Mouse (Mus musculus): ENCODE results near the gene Ube2e2. TPM values are rescaled to one million over a fixed set of nuclear protein-coding genes. Genes with fewer than 3 reads are reported as not detected.
"Not testable (repeated sequence)": the region's sequence is repeated elsewhere in the genome, so short reads cannot be mapped to it uniquely, and the experiment has no call there.

Ube2e2 gene
- total and polyA plus RNA-seq, 3 experiments = 0.16 TPM; not detected in 2

GRCm38 (mm10) chr14:18669301-18669935, 224.6 kb downstream of the Ube2e2 start:
- H3K9me3 ChIP-seq (replicated peaks) = no peaks in the 10 kb centered on the region
- no peak for DNase-seq (ENCODE audit: low spot score)
- no peaks in the 10 kb centered on the region for H3K27me3 ChIP-seq (ENCODE audit: insufficient read depth, low read length)
- no peak for TF ChIP-seq GATA2 (IDR thresholded peaks at IDR 0.05; ENCODE audit: borderline replicate concordance, low read depth, low read length)
- no peak for TF ChIP-seq CTCF (IDR thresholded peaks at IDR 0.05; ENCODE audit: low read depth, low read length)
- no peak for TF ChIP-seq GATA1 (IDR thresholded peaks at IDR 0.05; ENCODE audit: borderline replicate concordance, low read length)
- TF ChIP-seq POLR2AphosphoS5 (IDR thresholded peaks at IDR 0.05; ENCODE audit: insufficient replicate concordance, low read depth, low read length) = no peak
- TF ChIP-seq TAL1 (conservative IDR thresholded peaks at IDR 0.05; ENCODE audit: low read depth, low read length) = no peak
- no peaks in the 10 kb centered on the region for H3K4me1 ChIP-seq (ENCODE audit: insufficient read depth, low read depth, low read length)
- no peak for ATAC-seq (ENCODE audit: extremely low read depth, insufficient number of reproducible peaks, low FRiP score, poor library complexity, severe bottlenecking)
- no peaks in the 10 kb centered on the region for H3K36me3 ChIP-seq (replicated peaks)
- H3K4me3 ChIP-seq (ENCODE audit: low read depth, low read length) = no peak overlapping the region

- not testable (repeated sequence) for ATAC-seq (ENCODE audit: extremely low read depth, insufficient number of reproducible peaks, low FRiP score, poor library complexity, severe bottlenecking)
Measured at GRCm38 (mm10) chr14:18668309-18668708, 225.8 kb downstream of the Ube2e2 start.

GRCm38 (mm10) chr14:18667755-18668154, 226.3 kb downstream of the Ube2e2 start:
- no peaks in the 10 kb centered on the region for H3K27me3 ChIP-seq (ENCODE audit: insufficient read depth, low read length)
- no peak overlapping the region for H3K4me3 ChIP-seq (ENCODE audit: low read depth, low read length)
- H3K9me3 ChIP-seq (replicated peaks) = no peaks in the 10 kb centered on the region
- H3K36me3 ChIP-seq (replicated peaks) = no peaks in the 10 kb centered on the region
- DNase-seq (ENCODE audit: low spot score) (no peak), ATAC-seq (ENCODE audit: extremely low read depth, insufficient number of reproducible peaks, low FRiP score, poor library complexity, severe bottlenecking) (no peak)
- no peaks in the 10 kb centered on the region for H3K4me1 ChIP-seq (ENCODE audit: insufficient read depth, low read depth, low read length)
- no peak for TF ChIP-seq TAL1 (conservative IDR thresholded peaks at IDR 0.05; ENCODE audit: low read depth, low read length)
- TF ChIP-seq CTCF (IDR thresholded peaks at IDR 0.05; ENCODE audit: low read depth, low read length) = no peak
- no peak for TF ChIP-seq POLR2AphosphoS5 (IDR thresholded peaks at IDR 0.05; ENCODE audit: insufficient replicate concordance, low read depth, low read length)
- TF ChIP-seq GATA1 (IDR thresholded peaks at IDR 0.05; ENCODE audit: borderline replicate concordance, low read length) = no peak

More at GRCm38 (mm10) chr14:18668309-18668708, 225.8 kb downstream of the Ube2e2 start:
- not testable (repeated sequence) for H3K4me3 ChIP-seq (ENCODE audit: low read depth, low read length); H3K9me3 ChIP-seq (replicated peaks); H3K27me3 ChIP-seq (ENCODE audit: insufficient read depth, low read length); DNase-seq (ENCODE audit: low spot score); H3K36me3 ChIP-seq (replicated peaks); H3K4me1 ChIP-seq (ENCODE audit: insufficient read depth, low read depth, low read length)

GRCm38 (mm10) chr14:18666251-18666650, 227.8 kb downstream of the Ube2e2 start:
- no peaks in the 10 kb centered on the region for H3K27me3 ChIP-seq (ENCODE audit: insufficient read depth, low read length)
- DNase-seq (ENCODE audit: low spot score) (no peak), ATAC-seq (ENCODE audit: extremely low read depth, insufficient number of reproducible peaks, low FRiP score, poor library complexity, severe bottlenecking) (no peak)
- H3K4me1 ChIP-seq (ENCODE audit: insufficient read depth, low read depth, low read length) = no peaks in the 10 kb centered on the region
- no peaks in the 10 kb centered on the region for H3K36me3 ChIP-seq (replicated peaks)
- no peak for TF ChIP-seq GATA2 (IDR thresholded peaks at IDR 0.05; ENCODE audit: borderline replicate concordance, low read depth, low read length)
- no peak for TF ChIP-seq TAL1 (conservative IDR thresholded peaks at IDR 0.05; ENCODE audit: low read depth, low read length)
- TF ChIP-seq CTCF (IDR thresholded peaks at IDR 0.05; ENCODE audit: low read depth, low read length) = no peak
- TF ChIP-seq GATA1 (IDR thresholded peaks at IDR 0.05; ENCODE audit: borderline replicate concordance, low read length) = no peak
- TF ChIP-seq POLR2AphosphoS5 (IDR thresholded peaks at IDR 0.05; ENCODE audit: insufficient replicate concordance, low read depth, low read length) = no peak
- H3K4me3 ChIP-seq (ENCODE audit: low read depth, low read length) = no peak overlapping the region
- H3K9me3 ChIP-seq (replicated peaks) = peaks cover 7% of the 10 kb centered on the region

- no peaks in the 10 kb centered on the region for H3K36me3 ChIP-seq (replicated peaks)
- H3K4me3 ChIP-seq (ENCODE audit: low read depth, low read length) = no peak overlapping the region
- DNase-seq (ENCODE audit: low spot score) = no peak
- TF ChIP-seq CTCF (IDR thresholded peaks at IDR 0.05; ENCODE audit: low read depth, low read length) = no peak
- no peak for TF ChIP-seq GATA2 (IDR thresholded peaks at IDR 0.05; ENCODE audit: borderline replicate concordance, low read depth, low read length)
- peaks cover 7% of the 10 kb centered on the region for H3K9me3 ChIP-seq (replicated peaks)
- H3K4me1 ChIP-seq (ENCODE audit: insufficient read depth, low read depth, low read length) = no peaks in the 10 kb centered on the region
- H3K27me3 ChIP-seq (ENCODE audit: insufficient read depth, low read length) = no peaks in the 10 kb centered on the region
- ATAC-seq (ENCODE audit: extremely low read depth, insufficient number of reproducible peaks, low FRiP score, poor library complexity, severe bottlenecking) = no peak
Measured at GRCm38 (mm10) chr14:18665267-18666024, 228.6 kb downstream of the Ube2e2 start.

- Histone ChIP-seq H3K9me3 (replicated peaks) (peaks cover 7% of the 10 kb centered on the region), H3K27me3 (ENCODE audit: insufficient read depth, low read length) (no peaks in the 10 kb centered on the region), H3K4me3 (ENCODE audit: low read depth, low read length) (no peak overlapping the region), H3K4me1 (ENCODE audit: insufficient read depth, low read depth, low read length) (no peaks in the 10 kb centered on the region), H3K36me3 (replicated peaks) (no peaks in the 10 kb centered on the region)
- TF ChIP-seq GATA1 (IDR thresholded peaks at IDR 0.05; ENCODE audit: borderline replicate concordance, low read length) = no peak
- no peak for TF ChIP-seq POLR2AphosphoS5 (IDR thresholded peaks at IDR 0.05; ENCODE audit: insufficient replicate concordance, low read depth, low read length)
- no peak for TF ChIP-seq CTCF (IDR thresholded peaks at IDR 0.05; ENCODE audit: low read depth, low read length)
- TF ChIP-seq GATA2 (IDR thresholded peaks at IDR 0.05; ENCODE audit: borderline replicate concordance, low read depth, low read length) = no peak
- no peak for TF ChIP-seq TAL1 (conservative IDR thresholded peaks at IDR 0.05; ENCODE audit: low read depth, low read length)
- DNase-seq (ENCODE audit: low spot score) (no peak), ATAC-seq (ENCODE audit: extremely low read depth, insufficient number of reproducible peaks, low FRiP score, poor library complexity, severe bottlenecking) (no peak)
Measured at GRCm38 (mm10) chr14:18663666-18664065, 230.4 kb downstream of the Ube2e2 start.

Data from G1E (cell line).